Mouse (Mus musculus) erythroid progenitor cell, adult 5-6 weeks (primary cell): ENCODE measurements around the gene Actr2. TPM values are rescaled to one million over a fixed set of nuclear protein-coding genes. Genes with fewer than 3 reads are reported as not detected.
A peak's percentile ranks its signal among the peaks of the same experiment; 100 is the strongest.
"Not testable (repeated sequence)": the region's sequence is repeated elsewhere in the genome, so short reads cannot be mapped to it uniquely, and the experiment has no call there.

Source experiments
- ATAC-seq: replicated peaks from 2 replicates; pipeline ENCODE4 v1.8.0; 2016; ENCODE audit warnings: moderate number of reproducible peaks, mild to moderate bottlenecking, moderate TSS enrichment, inconsistent platforms; ENCODE audit not compliant: poor library complexity, low FRiP score, severe bottlenecking
- total RNA-seq, 2 experiments: library from RNA; stranded (forward) in 1 of 2; stranded (reverse) in 1 of 2; fragments of 150-400 nt in 1 of 2; fragments of 186-747, 209-891 nt in 1 of 2; gene quantifications; 2 replicates each; pipeline versions ENCODE4 v1.2.3 to v1.2.4; 2015 to 2017; ENCODE audit warnings: low replicate concordance in 2 of 2

Gene Actr2
- total RNA-seq, 2 experiments from 2014 or later: 74.9 to 109 TPM

GRCm38 (mm10) chr11:20057429-20057828, 55.3 kb downstream of the Actr2 start:
- no peak for ATAC-seq

- ATAC-seq: no peak
These were observed 56.5 kb downstream of the Actr2 start for GRCm38 (mm10) chr11:20056168-20056567.

- no peak for ATAC-seq
These were observed 58.1 kb downstream of the Actr2 start for GRCm38 (mm10) chr11:20054617-20055016.

- ATAC-seq: no peak
These were observed 58.8 kb downstream of the Actr2 start for GRCm38 (mm10) chr11:20053951-20054350.

- ATAC-seq: no peak
These were observed 59.7 kb downstream of the Actr2 start for GRCm38 (mm10) chr11:20052814-20053536.

GRCm38 (mm10) chr11:20045586-20045985, 67.1 kb downstream of the Actr2 start:
- ATAC-seq: no peak

- ATAC-seq: no peak
These were observed 69.5 kb downstream of the Actr2 start for GRCm38 (mm10) chr11:20043256-20043655.

- ATAC-seq: no peak
These were observed 70.6 kb downstream of the Actr2 start for GRCm38 (mm10) chr11:20042106-20042505.

- no peak for ATAC-seq
These were observed 71.4 kb downstream of the Actr2 start for GRCm38 (mm10) chr11:20041164-20041920.

- no peak for ATAC-seq
These were observed 74.0 kb downstream of the Actr2 start for GRCm38 (mm10) chr11:20038723-20039122.

GRCm38 (mm10) chr11:20037739-20038138, 75.0 kb downstream of the Actr2 start:
- no peak for ATAC-seq

GRCm38 (mm10) chr11:20035972-20036371, 76.7 kb downstream of the Actr2 start:
- ATAC-seq: no peak

- peak; percentile 72 for ATAC-seq
These were observed 77.3 kb downstream of the Actr2 start for GRCm38 (mm10) chr11:20035343-20035928.

- no peak for ATAC-seq
These were observed 78.3 kb downstream of the Actr2 start for GRCm38 (mm10) chr11:20034337-20034947.

- no peak for ATAC-seq
These were observed 79.1 kb downstream of the Actr2 start for GRCm38 (mm10) chr11:20033541-20034160.

- peak; percentile 71 for ATAC-seq
These were observed 81.2 kb downstream of the Actr2 start for GRCm38 (mm10) chr11:20031536-20031935.

GRCm38 (mm10) chr11:20030973-20031372, 81.7 kb downstream of the Actr2 start:
- not testable (repeated sequence) for ATAC-seq

GRCm38 (mm10) chr11:20029014-20029413, 83.7 kb downstream of the Actr2 start:
- no peak for ATAC-seq

- no peak for ATAC-seq
These were observed 84.3 kb downstream of the Actr2 start for GRCm38 (mm10) chr11:20028396-20028795.

- ATAC-seq: no peak
These were observed 85.0 kb downstream of the Actr2 start for GRCm38 (mm10) chr11:20027719-20028118.
